Mouse (Mus musculus) thymus, postnatal 14 days (tissue): ENCODE data around the gene Rab17.

Experiments
- DNase-seq: peaks from one replicate; pipeline ENCODE4 v3.0.0; 2021

The Rab17 gene

DNA sequence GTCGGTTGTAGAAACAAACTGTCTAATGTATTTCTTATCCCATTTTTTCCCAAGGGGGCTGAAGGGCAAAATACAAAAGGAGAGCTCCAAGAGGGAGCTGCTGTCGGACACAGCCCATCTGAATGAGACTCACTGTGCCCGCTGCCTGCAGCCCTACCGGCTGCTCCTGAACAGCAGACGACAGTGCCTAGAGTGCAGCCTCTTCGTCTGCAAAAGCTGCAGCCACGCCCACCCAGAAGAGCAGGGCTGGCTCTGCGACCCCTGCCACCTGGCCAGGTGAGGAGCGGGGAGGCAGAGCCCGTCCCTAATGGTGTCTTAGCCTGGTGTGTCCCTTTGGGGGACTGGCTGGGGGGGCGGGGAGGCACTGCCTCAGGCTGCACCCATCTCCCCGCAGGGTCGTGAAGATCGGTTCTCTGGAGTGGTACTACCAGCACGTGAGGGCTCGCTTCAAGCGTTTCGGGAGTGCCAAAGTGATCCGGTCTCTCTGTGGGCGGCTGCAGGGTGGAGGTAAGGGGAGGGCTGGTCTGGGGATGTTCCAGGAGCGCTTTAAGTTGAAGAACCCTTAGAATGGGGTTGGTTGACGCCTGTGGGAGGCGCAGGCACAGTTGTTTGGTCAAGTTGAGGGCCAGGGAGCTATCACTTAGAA is 41.4 kb downstream of the Rab17 start:
- no peak for DNase-seq

DNA sequence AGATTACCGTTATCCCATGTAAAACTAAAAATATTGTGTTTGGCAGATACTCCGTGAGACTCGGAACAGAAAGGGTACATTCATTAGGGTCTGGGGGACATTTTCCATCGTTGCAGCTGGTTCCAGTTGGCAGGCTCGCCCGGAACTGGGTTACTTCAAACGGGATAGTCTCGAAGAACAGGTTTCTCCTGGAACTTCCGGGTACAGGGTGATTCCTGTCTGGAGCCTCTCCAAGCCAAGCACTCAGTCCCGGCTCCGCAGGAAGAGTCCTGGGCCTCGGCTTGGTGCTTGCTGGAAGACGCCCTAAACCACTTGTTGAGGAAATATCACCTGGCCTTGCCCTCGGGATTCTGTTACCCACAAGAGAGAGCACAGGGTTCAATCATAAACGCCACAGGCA is 42.2 kb downstream of the Rab17 start:
- DNase-seq = no peak

DNA sequence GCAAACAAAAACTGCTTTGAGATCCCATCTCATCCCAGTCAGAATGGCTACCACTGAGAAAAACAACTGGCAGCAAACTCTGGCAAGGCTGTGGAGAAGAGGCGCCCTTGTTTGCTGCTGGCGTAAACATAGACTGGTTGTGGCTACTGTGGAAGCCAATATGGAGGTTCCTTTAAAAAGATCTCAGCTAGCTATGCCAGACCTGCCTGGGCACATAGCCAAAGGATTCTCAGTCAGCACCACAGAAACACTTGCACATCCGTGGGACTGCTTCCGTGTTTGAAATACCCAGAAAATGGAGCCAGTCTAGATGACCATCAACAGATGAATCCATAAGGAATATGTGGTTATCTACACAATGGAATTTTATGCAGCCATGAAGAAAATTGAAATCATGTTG is 43.4 kb downstream of the Rab17 start:
- DNase-seq = no peak

DNA sequence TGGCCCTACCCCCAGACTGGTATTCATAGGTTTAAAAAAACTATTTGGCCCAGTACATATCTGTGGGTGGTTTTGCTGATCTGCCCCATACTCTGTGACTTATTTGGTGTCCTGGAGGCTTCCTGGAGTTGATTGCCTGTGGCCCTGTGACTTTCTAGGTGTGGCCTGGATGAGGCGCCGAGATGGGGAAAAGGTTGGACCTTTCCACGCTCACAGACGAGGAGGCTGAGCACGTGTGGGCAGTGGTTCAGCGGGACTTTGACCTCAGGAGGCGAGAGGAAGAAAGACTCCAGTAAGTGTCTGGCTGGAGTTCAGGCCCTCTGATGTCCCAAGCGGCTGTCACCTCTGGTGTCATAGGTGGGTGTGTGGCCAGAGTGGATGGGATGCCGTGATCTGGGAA is 47.8 kb downstream of the Rab17 start:
- DNase-seq = no peak

DNA sequence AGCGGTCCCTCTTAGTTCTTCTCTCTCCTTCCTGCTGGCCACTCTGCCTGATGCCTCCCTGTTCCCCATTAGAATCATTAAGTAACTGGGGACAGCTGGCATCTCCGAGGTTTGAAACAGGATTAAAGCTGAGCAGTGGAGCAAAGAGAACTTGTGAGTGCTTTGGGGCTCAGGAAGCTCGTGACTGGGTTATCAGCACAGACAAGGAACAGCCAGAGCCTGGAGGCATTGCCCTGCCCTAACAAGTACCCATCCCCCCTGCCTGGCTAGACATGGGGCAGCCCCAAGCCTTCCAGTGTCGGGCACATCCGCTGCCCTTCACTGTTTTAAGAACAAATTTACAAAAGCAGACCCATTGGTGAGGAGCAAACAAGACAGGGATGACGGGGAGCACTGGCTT is 52.0 kb downstream of the Rab17 start:
- no peak for DNase-seq

DNA sequence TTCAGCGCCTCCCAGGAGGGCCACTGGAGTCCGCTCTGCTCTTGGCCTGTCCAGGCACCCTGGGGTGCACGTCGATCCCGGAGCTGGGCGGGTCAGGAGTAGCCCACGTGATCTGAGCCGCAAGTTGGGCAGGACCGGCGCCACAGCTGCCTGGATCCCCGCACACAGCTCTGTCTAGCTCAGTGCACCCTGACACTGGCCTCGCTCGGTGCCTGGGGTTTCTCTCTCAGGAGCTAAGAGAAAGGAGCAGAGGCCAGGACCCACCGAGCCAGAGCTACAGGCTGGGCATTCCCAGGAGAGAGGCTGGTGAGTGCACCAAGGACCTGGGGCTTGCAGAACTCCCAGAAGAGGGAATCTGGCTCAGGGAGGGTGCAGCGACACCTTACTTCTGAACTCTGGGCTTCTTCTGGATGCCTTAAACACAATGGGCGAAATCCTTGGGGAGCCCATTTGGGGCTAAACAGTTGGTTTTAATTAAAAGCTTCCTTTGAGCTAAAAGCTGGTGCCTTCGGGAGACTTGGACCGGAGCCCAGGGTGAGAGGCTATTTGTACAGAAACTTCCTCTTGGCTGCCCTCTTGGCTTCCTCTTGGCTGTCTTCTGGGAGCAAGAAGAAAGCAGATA is 54.4 kb downstream of the Rab17 start, which contains the start of gene Mlph:
Gene Mlph, plus strand, starts transcription at position 138 of the 622 bp plus-strand sequence.
- DNase-seq = no peak

DNA sequence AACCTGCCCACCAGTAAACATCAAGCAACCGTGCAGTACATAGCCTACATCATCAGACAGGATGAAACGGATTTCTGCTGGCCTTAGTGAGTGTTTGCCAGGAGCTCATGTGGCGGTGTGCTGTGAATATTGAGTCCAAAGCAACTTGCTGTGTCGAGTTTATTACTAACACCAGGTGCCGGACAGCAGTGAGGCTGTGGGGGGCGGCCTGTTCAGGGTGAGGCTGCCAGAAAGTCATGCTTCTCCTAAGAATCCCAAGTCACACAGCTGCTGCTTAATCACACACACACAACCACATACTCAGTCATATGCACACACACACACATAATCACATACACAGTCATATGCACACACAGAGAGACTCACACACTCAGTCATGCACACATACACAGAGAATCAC is 56.2 kb downstream of the Rab17 start:
- DNase-seq = no peak

DNA sequence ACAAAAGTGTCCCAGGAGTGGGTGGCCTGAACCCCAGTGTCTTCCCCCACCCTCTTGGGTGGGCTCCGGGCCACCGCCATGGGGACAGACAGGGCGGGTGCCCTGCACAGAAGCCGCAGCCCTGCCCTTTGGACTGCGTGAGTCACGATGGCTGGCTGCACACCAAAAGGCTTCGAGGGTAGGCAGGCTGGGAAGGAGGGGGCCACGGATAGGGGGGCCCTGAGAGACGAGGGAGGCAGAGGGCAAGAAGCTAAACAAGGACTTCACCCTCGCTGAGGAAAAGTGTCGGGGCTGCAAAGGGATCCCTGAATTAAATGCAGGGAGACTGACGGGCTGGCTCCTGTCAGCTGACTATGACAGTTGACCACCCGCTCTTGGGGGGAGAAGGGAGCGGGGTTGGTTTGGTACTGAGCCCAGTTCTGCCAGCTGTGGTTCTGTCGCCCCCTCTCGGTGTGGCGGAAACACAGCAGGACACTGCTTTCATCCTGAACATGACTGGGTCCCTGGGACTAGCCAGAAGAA is 59.8 kb downstream of the Rab17 start:
- no peak for DNase-seq

DNA sequence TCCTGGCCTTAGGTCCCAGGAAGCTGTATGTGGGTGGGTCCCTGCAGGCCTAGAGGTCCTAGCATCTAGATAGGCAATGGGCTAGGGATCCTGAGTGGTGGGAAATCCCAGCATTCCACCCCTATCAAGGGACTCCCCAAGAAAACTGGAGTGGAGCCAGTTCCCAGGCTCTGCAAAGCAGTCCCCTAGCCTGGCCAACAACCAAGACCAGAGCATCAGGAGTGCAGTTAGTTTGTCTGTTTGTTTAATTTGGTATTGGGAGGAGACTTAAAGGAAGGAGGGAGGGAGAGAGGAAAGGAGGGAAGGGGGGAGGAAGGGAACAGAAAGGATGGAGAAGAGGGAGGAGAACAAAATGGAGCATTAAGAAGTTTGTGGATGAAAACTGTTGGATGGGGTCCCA is 60.3 kb downstream of the Rab17 start:
- DNase-seq = no peak
